9 mouse cellular contexts compared by ENCODE assay signal in the genomic region with DNA sequence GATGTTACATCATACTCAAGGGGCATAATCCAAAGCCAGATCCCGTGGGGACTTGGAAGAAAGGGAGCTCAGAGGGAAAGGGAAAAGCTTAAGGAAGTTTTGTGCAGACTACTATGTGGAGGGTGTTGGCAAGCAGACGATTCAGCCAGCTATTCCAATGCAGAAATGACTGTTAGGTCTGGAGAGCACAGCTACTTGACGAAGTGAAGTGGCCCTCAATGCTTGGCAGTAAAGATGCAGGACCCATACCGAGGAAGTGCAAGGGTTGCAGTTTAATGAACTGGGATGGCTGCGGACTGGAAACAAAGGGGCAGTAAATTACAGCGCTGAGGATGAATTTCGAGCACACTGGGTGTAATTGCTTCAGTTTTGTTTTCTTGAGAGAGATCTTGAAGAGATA. TPM values are rescaled to one million over a fixed set of nuclear protein-coding genes. Genes with fewer than 3 reads are reported as not detected.
DNase-seq lines count a peak whose midpoint lies in the region; ATAC-seq and TF ChIP-seq lines count a peak whose summit lies in the region.
"Had no signal": no experiment of that assay in that cellular context is flagged by ENCODE, and none has a peak within 500 bp of the region (broad histone marks: within the 10 kb centered on the region; RNA-seq: fewer than 3 reads in every experiment).

No protein-coding gene starts in this region.

- no peak for TF ChIP-seq CTCF in brain, embryonic 14.5 days (IDR thresholded peaks at IDR 0.05; ENCODE audit: borderline replicate concordance, extremely low read depth, insufficient read depth, insufficient read length)

- peak overlapping the region; percentile 93; the same call in 1 of the 2 replicates for H3K4me3 ChIP-seq in heart, embryonic 13.5 days

- peak overlapping the region; percentile 88 for H3K4me2 ChIP-seq in heart, embryonic 13.5 days

- H3K4me1 ChIP-seq in heart, embryonic 13.5 days = peaks cover 27% of the 10 kb centered on the region

- H3K27ac ChIP-seq in heart, embryonic 13.5 days (replicated peaks) = no peak overlapping the region

- WGBS in heart, embryonic 13.5 days = 61% methylated on average over 7 of the region's 7 CpGs

- no peak for ATAC-seq in heart, embryonic 13.5 days (ENCODE audit: extremely low read depth, insufficient number of reproducible peaks, low FRiP score, low TSS enrichment)

- peaks cover 11% of the 10 kb centered on the region for H3K36me3 ChIP-seq in heart, embryonic 13.5 days

- no peaks in the 10 kb centered on the region for H3K27me3 ChIP-seq in heart, embryonic 13.5 days (replicated peaks)

- DNase-seq in heart, postnatal 4 days = no peak
- peak; percentile 63 for DNase-seq in brain, embryonic 14.5 days (ENCODE audit: low read depth)
- DNase-seq in induced T-regulatory cell, adult 2 months (ENCODE audit: low read depth) = peak; percentile 41
- DNase-seq in lung, postnatal 36 days = peak; percentile 87
- DNase-seq in urinary bladder, adult 18-20 months (ENCODE audit: low spot score in 2 of 2) = no peak
- no peak for DNase-seq in B cell, adult 2 months
- no peak for DNase-seq in embryo, embryonic 9.5 days (ENCODE audit: extremely low spot score)
- DNase-seq: heart, postnatal 14 days had no signal

- no peaks in the 10 kb centered on the region for H3K9me3 ChIP-seq in heart, embryonic 13.5 days

- TF ChIP-seq POLR2A in brain, embryonic 14.5 days (IDR thresholded peaks at IDR 0.05; ENCODE audit: borderline replicate concordance, extremely low read depth, insufficient read depth, insufficient read length, poor library complexity, severe bottlenecking) = no peak

- H3K9ac ChIP-seq in heart, embryonic 13.5 days = peak overlapping the region; percentile 91; the same call in 1 of the 2 replicates

RNA-seq across cellular contexts. Expression of a gene that starts 1.5 kb away (rescaled TPM):
- polyA plus RNA-seq in heart, embryonic 13.5 days (2015; fragmentation: Nextera tagmentation; extraction: Ambion mirVana) = 24.0 and 29.3 TPM in 2 replicates
- 10 to 100 TPM; 42.9 to 46.6 TPM for total RNA-seq in heart, postnatal 4 days (2021)
- 30.2 and 31.9 TPM in 2 replicates for polyA plus RNA-seq in brain, embryonic 14.5 days (2012; rRNA removed)

RNA-seq across cellular contexts. Expression of a gene that starts 1.7 kb away (rescaled TPM):
- 0.83 and 1.4 TPM in 2 replicates for polyA plus RNA-seq in heart, embryonic 13.5 days (2015; fragmentation: Nextera tagmentation; extraction: Ambion mirVana)
- total RNA-seq in heart, postnatal 4 days (2021) = 1 to 10 TPM; 1.1 to 1.5 TPM
- polyA plus RNA-seq in brain, embryonic 14.5 days (2012; rRNA removed) = 8.5 and 10.1 TPM in 2 replicates

Comparison
In these comparisons a context has a peak if more than half of its experiments do, and no peak if none do; other contexts are left out.
1. DNase-seq: peak in brain, embryonic 14.5 days (single experiment), induced T-regulatory cell, adult 2 months (single experiment) and lung, postnatal 36 days (single experiment); none in heart, postnatal 4 days (single experiment), urinary bladder, adult 18-20 months (0 of 2), B cell, adult 2 months (0 of 2) and embryo, embryonic 9.5 days (single experiment).